Mouse (Mus musculus) neural tube, embryonic 14.5 days (tissue): ENCODE data around the gene Nlrc5. TPM values are rescaled to one million over a fixed set of nuclear protein-coding genes. Genes with fewer than 3 reads are reported as not detected.

ENCODE experiments used
- ATAC-seq: fragments of 200-750 bp; cut with Nextera tagmentation; 2 replicates; pipeline ENCODE4 v1.8.0; 2017; ENCODE audit warnings: low read depth, mild to moderate bottlenecking, moderate TSS enrichment, moderate library complexity
- H3K27ac ChIP-seq: fragments of 300-500 bp; sonication (generic); 2 replicates; pipeline ENCODE4 v1.5.1; 2014; ENCODE audit warnings: low read depth, mild to moderate bottlenecking, control low read depth, low read length, moderate library complexity, mixed read lengths
- H3K27me3 ChIP-seq: fragments of 300-500 bp; sonication (generic); 2 replicates; pipeline ENCODE4 v1.6.1; 2014; ENCODE audit warnings: low read length; ENCODE audit not compliant: control insufficient read depth, insufficient read depth
- H3K36me3 ChIP-seq: fragments of 300-500 bp; sonication (generic); 2 replicates; pipeline ENCODE4 v1.6.1; 2014; ENCODE audit warnings: low read length, mixed read lengths; ENCODE audit not compliant: control insufficient read depth, insufficient read depth
- H3K4me1 ChIP-seq: fragments of 300-500 bp; sonication (generic); 2 replicates; pipeline ENCODE4 v1.6.1; 2014; ENCODE audit warnings: low read length; ENCODE audit not compliant: control insufficient read depth, insufficient read depth
- H3K4me2 ChIP-seq: fragments of 300-500 bp; sonication (generic); 2 replicates; pipeline ENCODE4 v1.6.1; 2014; ENCODE audit warnings: mild to moderate bottlenecking, low read depth, low read length, control low read depth
- H3K4me3 ChIP-seq: fragments of 300-500 bp; sonication (generic); 2 replicates; pipeline ENCODE4 v1.5.1; 2014; ENCODE audit warnings: low read depth, low read length, control low read depth, mixed read lengths
- H3K9ac ChIP-seq: fragments of 300-500 bp; sonication (generic); replicated peaks from 2 replicates; pipeline ENCODE4 v1.6.1; 2014; ENCODE audit warnings: low read depth, mild to moderate bottlenecking, control low read depth, low read length, mixed read lengths
- H3K9me3 ChIP-seq: fragments of 300-500 bp; sonication (generic); 2 replicates; pipeline ENCODE4 v1.6.1; 2016; ENCODE audit warnings: low read length; ENCODE audit not compliant: control insufficient read depth
- WGBS: fragments of 180-500 bp; shearing (Covaris S2); extraction: QIAGEN DNeasy Blood & Tissue Kit; methylation state at CpG from one replicate; pipeline ENCODE4 v1.1.7; 2014; 5-methylcytosine and 5-hydroxymethylcytosine counted together
- polyA plus RNA-seq: library from polyadenylated mRNA; unstranded; fragments of >200 nt; fragmentation: Nextera tagmentation; extraction: Ambion mirVana; gene quantifications from 2 replicates; pipeline ENCODE4 v1.2.1, GENCODE M21; 2014

The Nlrc5 gene
- polyA plus RNA-seq, 1 experiment from 2014 or later = 0.13 TPM

DNA sequence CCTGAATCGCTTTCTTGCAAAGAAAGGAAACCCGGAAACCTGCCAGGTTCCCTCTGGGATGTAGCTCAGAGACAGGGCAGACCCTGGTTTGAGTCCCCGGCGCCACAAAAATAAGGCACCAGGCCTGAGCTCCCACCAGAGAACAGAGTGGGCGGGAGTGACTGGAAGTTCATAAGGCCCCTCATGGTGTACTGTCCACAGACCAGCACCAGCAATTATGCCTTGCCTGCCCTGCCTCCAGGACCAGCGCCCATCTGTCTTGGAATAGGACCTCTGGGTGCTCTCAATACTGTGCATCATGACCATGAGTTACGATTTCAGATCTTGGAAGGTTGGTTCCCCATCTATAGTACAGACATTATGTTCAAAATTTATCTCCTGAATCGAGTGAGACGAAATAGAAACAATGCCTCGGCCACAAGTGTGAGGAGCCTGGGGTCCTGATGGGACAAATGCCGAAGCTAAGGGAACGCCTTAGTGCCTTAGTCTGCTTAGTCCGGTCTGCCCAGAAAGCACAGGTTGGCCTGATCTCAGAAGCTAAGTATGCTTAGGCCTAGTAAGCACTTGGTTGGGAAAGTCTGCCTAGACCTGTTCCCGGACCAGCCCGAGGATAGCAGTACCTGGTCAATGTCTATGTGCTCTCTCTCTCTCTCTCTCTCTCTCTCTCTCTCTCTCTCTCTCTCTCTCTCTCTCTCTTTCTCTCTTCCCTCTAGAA, 1.4 kb downstream of the Nlrc5 start:
- H3K4me3 ChIP-seq = no peak overlapping the region
- no peak for ATAC-seq
- no peaks in the 10 kb centered on the region for H3K36me3 ChIP-seq
- 0 out of 2 replicates have a peak, but pooled peaks cover 6% of the 10 kb centered on the region for H3K4me1 ChIP-seq
- H3K27me3 ChIP-seq = peaks cover 5% of the 10 kb centered on the region; the same call in 1 of the 2 replicates
- no peak overlapping the region for H3K4me2 ChIP-seq
- H3K9me3 ChIP-seq = no peaks in the 10 kb centered on the region
- WGBS = 96% methylated on average over 15 of the region's 15 CpGs
- H3K27ac ChIP-seq = no peak overlapping the region
- H3K9ac ChIP-seq = no peak overlapping the region

DNA sequence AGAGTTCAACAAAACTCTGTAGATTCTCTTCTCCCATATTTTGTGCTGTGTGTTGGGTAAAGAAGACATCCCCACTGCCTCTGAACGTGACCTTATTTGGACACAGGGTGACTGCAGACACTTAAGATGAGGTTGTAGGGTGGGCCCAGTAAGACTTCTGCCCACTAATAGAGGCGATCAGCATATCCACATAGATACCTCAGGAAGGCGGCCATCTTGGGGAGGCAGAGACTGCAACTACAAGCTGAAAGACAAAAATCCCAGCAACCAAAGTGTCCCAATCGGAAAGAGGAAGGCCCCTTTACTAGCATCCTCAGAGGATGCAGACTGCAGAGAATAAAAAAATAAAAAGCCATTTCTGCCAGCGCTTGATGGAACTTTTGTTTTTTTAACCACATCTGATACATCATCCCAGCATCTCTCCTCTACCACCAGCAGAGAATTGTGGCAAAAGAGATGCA, 2.0 kb downstream of the Nlrc5 start:
- no peaks in the 10 kb centered on the region for H3K36me3 ChIP-seq
- no peak for ATAC-seq
- H3K4me2 ChIP-seq = no peak overlapping the region
- 0 out of 2 replicates have a peak, but pooled peaks cover 6% of the 10 kb centered on the region for H3K4me1 ChIP-seq
- H3K27me3 ChIP-seq = peaks cover 5% of the 10 kb centered on the region; the same call in 1 of the 2 replicates
- H3K9ac ChIP-seq = no peak overlapping the region
- H3K9me3 ChIP-seq = no peaks in the 10 kb centered on the region
- no peak overlapping the region for H3K4me3 ChIP-seq
- no peak overlapping the region for H3K27ac ChIP-seq
- 92% methylated on average over 5 of the region's 5 CpGs for WGBS

DNA sequence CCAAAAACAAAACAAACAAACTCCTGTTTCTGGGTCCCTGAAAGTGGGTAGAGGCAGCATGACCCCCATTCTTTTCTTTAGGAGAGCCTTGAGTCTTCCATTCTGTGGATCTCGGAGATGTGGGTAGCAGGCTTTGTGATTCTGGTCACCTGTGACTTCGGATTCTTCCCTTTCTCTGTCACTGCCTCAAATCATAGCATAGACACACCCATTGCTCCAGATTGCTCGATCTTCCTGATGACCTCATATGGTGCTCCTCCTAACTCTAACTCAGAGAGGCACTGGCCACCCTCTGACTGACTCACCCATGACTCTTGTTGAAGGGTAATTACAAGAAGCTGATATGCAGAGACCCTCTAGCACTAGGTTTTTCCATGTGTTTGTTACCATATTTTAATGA, 2.7 kb downstream of the Nlrc5 start:
- peaks cover 5% of the 10 kb centered on the region; the same call in 1 of the 2 replicates for H3K27me3 ChIP-seq
- 90% methylated on average over 3 of the region's 3 CpGs for WGBS
- H3K9me3 ChIP-seq = no peaks in the 10 kb centered on the region
- ATAC-seq = no peak
- H3K4me2 ChIP-seq = no peak overlapping the region
- no peak overlapping the region for H3K27ac ChIP-seq
- H3K4me3 ChIP-seq = no peak overlapping the region
- H3K36me3 ChIP-seq = no peaks in the 10 kb centered on the region
- no peak overlapping the region for H3K9ac ChIP-seq
- H3K4me1 ChIP-seq = 0 out of 2 replicates have a peak, but pooled peaks cover 6% of the 10 kb centered on the region

DNA sequence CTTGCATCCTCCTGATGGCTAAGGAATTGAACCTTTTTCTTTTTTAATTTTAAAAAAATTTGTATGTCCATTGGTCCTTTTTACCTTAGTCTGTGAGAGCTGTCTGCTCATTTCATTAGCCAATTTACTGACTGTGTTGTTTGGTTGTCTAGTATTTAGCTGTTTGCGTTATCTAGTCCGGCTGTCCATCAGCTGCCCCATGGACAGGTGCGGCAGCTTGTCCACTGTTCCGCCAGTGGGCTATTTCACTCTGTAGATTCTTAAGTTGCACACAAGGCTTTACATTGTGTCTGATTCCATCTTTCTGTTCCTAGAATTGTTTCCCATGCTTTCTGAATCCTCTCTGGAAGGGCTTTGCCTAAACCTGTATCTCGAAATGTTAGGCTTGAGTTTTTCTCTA, 4.5 kb downstream of the Nlrc5 start:
- no peak overlapping the region for H3K4me3 ChIP-seq
- 0 out of 2 replicates have a peak, but pooled peaks cover 6% of the 10 kb centered on the region for H3K4me1 ChIP-seq
- no peak overlapping the region for H3K9ac ChIP-seq
- 94% methylated on average over 5 of the region's 5 CpGs for WGBS
- H3K4me2 ChIP-seq = no peak overlapping the region
- peaks cover 3% of the 10 kb centered on the region; the same call in 1 of the 2 replicates for H3K27me3 ChIP-seq
- no peaks in the 10 kb centered on the region for H3K9me3 ChIP-seq
- no peaks in the 10 kb centered on the region for H3K36me3 ChIP-seq
- ATAC-seq = no peak
- no peak overlapping the region for H3K27ac ChIP-seq

DNA sequence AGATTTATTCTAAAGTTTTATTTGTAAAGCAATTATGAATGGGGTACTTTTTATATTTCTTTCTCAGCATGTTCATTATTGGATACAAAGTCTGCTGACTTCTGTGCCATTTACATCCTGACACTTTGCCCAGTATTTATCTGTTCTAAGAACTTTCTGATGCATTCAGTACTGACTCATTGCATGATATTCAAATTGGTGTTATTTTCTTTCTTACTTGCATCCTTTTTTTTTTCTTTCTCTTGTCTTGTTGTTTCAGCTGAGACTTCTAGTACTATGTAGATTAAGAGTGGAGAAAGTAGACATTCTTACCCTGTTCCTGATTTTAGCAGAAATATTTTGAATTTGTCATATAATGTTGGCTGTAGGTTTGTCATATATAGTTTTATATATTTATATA, 5.5 kb downstream of the Nlrc5 start:
- H3K4me1 ChIP-seq = no peaks in the 10 kb centered on the region
- H3K9me3 ChIP-seq = no peaks in the 10 kb centered on the region
- no peak overlapping the region for H3K4me2 ChIP-seq
- no peak overlapping the region for H3K9ac ChIP-seq
- H3K27ac ChIP-seq = no peak overlapping the region
- no peaks in the 10 kb centered on the region for H3K27me3 ChIP-seq
- H3K4me3 ChIP-seq = no peak overlapping the region
- no peaks in the 10 kb centered on the region for H3K36me3 ChIP-seq
- ATAC-seq = no peak

DNA sequence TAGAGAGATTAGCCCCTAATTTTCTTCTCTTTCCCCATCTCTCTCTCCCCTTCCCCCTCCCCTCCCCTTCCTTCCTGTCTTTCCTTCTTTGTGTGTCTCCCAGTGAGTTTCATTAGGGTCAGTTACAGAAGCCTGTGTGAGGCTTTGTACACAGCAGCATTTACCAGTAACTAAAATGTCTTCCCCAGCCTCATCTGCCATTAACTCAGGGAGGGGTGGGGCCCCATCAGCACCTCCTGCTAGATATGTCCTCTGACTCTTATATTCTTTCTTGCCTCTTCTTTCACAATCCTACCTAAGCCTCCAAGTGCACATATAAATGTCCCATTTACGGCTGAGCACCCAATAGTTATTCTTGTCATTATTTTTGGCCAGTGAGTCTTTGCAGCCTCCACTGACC, 6.2 kb downstream of the Nlrc5 start:
- H3K9ac ChIP-seq = no peak overlapping the region
- no peak overlapping the region for H3K4me2 ChIP-seq
- H3K4me3 ChIP-seq = no peak overlapping the region
- WGBS = 83% methylated on average over 1 of the region's 1 CpGs
- no peaks in the 10 kb centered on the region for H3K27me3 ChIP-seq
- no peaks in the 10 kb centered on the region for H3K36me3 ChIP-seq
- no peak overlapping the region for H3K27ac ChIP-seq
- ATAC-seq = no peak
- H3K9me3 ChIP-seq = no peaks in the 10 kb centered on the region
- no peaks in the 10 kb centered on the region for H3K4me1 ChIP-seq

DNA sequence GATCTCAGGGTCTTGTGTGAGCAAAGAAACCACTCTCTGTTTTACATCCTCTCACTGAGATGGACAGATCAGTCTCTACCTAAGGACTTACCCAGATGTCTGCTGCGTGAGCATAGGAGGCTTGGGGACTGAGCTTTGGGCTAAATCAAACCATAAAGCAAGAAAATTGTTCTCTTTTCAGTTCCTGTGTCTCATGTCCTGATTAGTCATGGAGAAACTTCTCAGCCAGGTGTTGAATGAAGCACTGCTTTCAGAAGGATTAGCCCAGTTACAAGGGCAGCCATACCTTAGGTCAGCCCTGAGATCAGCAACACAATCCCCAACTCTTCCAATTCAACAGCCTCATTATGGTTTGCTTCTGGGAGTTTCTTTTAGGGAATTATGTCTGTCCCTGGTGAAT, 7.5 kb downstream of the Nlrc5 start:
- no peaks in the 10 kb centered on the region for H3K9me3 ChIP-seq
- H3K27me3 ChIP-seq = no peaks in the 10 kb centered on the region
- no peak overlapping the region for H3K4me3 ChIP-seq
- no peaks in the 10 kb centered on the region for H3K36me3 ChIP-seq
- H3K4me2 ChIP-seq = no peak overlapping the region
- ATAC-seq = no peak
- WGBS = 93% methylated on average over 1 of the region's 1 CpGs
- no peak overlapping the region for H3K9ac ChIP-seq
- no peak overlapping the region for H3K27ac ChIP-seq
- H3K4me1 ChIP-seq = no peaks in the 10 kb centered on the region

DNA sequence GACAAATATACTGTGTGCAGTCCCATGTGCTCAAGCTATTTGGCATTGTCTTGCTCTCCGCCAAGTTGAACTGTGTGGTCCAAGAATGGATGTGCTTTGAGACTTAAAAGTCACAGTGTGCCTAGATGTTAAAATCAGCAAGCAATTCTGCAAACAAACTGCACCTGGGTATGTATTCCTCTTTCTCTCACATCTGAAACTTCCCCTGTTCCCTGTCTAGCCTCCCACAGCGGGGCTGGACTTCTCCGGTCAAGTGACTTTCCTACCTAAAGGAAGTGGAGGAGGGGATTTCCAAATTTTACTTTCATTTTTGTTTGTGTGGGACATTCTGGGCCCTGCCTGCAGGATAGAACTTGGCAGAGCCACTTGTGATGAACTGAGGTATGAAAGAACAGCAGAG, 9.0 kb downstream of the Nlrc5 start:
- WGBS = 91% methylated on average over 3 of the region's 3 CpGs
- Histone ChIP-seq H3K4me2 (no peak overlapping the region), H3K4me1 (no peaks in the 10 kb centered on the region), H3K27me3 (no peaks in the 10 kb centered on the region), H3K9me3 (no peaks in the 10 kb centered on the region), H3K27ac (no peak overlapping the region), H3K36me3 (no peaks in the 10 kb centered on the region), H3K4me3 (no peak overlapping the region), H3K9ac (no peak overlapping the region)
- ATAC-seq = no peak

DNA sequence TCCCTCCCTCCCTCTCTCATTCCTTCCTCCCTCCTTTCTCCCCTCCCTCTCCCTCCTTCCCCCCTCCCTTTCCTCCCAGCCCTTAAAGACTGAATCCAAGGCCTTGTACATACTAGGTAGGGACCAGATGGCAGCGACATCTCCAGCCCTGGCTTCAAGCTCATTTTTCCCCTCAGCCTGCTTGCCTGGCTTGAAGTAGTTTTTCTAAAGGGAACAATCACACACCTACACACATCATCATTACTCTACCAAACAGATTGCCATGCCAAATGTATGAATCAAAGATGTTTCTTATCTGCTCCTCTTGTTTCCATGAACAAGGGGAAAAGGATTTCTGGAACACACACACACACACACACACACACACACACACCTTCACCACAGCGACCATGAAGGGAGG, 10.3 kb downstream of the Nlrc5 start:
- Histone ChIP-seq H3K27me3 (no peaks in the 10 kb centered on the region), H3K4me3 (no peak overlapping the region), H3K27ac (no peak overlapping the region), H3K4me2 (no peak overlapping the region), H3K9ac (no peak overlapping the region), H3K9me3 (no peaks in the 10 kb centered on the region), H3K4me1 (no peaks in the 10 kb centered on the region), H3K36me3 (no peaks in the 10 kb centered on the region)
- 77% methylated on average over 2 of the region's 2 CpGs for WGBS
- no peak for ATAC-seq
